Mouse (Mus musculus) kidney, adult 18-20 months (tissue): Measurements from ENCODE around the gene Nup210l.
A peak's percentile ranks its signal among the peaks of the same experiment; 100 is the strongest.
"Not testable (repeated sequence)": the region's sequence is repeated elsewhere in the genome, so short reads cannot be mapped to it uniquely, and the experiment has no call there.

ENCODE experiments used
- DNase-seq: peaks from one replicate; pipeline ENCODE4 v3.0.0; 2021

Nup210l gene

GRCm38 (mm10) chr3:90231075-90231474, 127.1 kb downstream of the Nup210l start:
- no peak for DNase-seq

DNA sequence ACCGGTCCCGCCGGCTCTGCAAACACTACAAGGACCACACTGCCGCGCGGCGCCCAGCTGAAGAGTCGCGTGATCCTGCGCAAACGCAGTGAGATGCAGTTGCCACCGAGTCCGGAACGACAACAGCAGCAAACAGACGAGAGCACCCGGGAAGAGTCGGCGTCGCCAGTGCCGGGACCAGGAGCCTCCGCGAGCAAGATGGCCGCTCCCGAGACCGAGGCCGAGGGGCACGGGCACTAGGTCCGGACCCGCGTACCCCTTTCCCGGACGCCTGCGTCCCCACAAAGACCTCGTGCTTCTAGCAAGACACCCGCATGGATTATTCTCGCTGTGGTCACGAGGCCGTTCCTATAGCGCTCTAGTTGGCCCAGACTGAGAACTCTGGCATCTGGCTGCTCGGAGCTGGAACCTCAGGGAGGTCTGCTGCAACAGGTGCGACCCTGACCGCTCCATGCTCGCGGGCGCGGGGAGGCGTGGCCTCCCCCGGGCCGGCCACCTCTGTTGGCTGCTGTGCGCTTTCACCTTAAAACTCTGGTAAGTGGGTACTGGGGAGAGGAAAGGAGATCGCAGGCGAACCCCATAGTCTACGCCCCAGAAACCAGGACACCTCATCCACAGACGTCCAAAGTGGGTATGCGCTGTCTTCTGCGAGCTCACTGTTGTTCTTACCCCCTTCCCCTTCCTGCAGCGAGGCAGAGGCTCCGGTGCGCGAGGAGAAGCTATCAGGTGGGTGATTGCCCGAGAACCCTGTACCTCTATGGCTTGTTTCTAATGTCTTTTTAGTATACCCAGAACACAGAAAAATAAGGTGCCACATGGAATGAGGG, 127.8 kb downstream of the Nup210l start, which contains the start of gene Jtb:
Gene Jtb (plus strand): TSS at position 91 of the 827 bp plus-strand sequence.
- DNase-seq: peak; percentile 94

DNA sequence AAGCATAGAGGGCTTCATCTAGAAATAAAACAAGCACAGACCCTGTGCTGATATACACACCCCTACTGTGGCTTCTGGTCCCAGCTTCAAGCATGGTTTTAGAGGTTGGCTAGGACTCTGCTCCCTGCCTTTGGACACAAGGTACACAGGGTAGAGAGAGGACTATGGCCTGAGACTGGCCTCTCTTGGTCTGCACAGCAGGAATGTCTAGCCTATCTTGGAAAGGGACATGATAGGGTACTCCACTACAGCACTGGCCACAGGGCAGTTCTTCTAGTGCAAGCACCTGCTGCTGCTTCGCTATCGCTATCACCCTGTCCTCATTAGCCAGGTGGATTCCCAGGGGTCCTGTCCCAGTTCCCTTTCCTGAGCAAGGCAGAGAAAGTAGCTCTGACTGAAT, 137.3 kb downstream of the Nup210l start:
- DNase-seq: no peak

GRCm38 (mm10) chr3:90241669-90242358, 137.9 kb downstream of the Nup210l start:
- DNase-seq: no peak

DNA sequence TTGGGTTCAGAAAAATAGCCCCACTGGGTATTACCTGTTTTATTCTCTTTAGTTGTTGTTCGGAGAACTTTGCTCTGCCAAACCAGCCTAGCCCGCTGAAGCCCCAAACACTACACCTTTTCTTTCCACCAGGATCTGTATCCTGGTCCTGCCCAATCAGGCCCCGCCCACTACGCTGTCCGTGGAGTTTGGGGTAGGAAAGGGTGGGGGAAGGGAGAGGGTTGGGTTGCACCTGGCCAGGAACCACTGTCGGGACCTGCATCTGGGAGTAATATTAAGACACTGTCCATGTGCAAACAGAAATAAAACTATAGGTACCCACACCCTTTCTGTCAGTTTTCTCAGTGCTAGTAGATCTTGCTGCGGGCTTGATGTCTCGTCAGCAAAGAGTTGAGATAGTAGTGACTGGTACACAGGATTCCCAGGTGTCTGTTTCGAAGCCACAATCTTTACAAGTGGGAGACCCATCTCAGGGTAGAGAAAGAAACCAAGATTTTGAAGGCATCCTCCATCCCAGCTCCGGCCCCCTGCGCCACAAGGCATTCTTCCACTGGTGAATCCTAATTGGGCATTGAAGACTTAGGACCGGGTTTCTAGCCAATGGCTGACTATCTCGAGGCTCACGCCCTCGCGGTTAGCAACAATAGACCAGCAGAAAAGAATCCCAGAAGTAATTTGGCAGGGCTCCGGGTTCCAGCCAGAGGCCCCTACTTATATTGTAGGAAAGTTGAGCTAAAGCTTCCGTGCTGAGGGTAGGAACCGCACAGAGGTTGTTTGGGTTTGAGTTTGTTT, 139.2 kb downstream of the Nup210l start, which contains the start of gene Creb3l4:
Gene Creb3l4 (minus strand): TSS at position 529 of the 792 bp plus-strand sequence.
- peak; percentile 37 for DNase-seq

GRCm38 (mm10) chr3:90245406-90245805, 141.5 kb downstream of the Nup210l start:
- no peak for DNase-seq

GRCm38 (mm10) chr3:90247630-90247959, 143.7 kb downstream of the Nup210l start:
- DNase-seq: no peak

- peak; percentile 94 for DNase-seq
These were observed 144.2 kb downstream of the Nup210l start, which contains the start of gene Slc39a1 for GRCm38 (mm10) chr3:90247960-90248745. Slc39a1 (plus strand) TSS chr3:90248172.

GRCm38 (mm10) chr3:90248746-90249100, 144.8 kb downstream of the Nup210l start:
- no peak for DNase-seq

- no peak for DNase-seq
These were observed 146.9 kb downstream of the Nup210l start for GRCm38 (mm10) chr3:90250791-90251190.

- DNase-seq: not testable (repeated sequence)
These were observed 147.8 kb downstream of the Nup210l start for GRCm38 (mm10) chr3:90251731-90252226.

DNA sequence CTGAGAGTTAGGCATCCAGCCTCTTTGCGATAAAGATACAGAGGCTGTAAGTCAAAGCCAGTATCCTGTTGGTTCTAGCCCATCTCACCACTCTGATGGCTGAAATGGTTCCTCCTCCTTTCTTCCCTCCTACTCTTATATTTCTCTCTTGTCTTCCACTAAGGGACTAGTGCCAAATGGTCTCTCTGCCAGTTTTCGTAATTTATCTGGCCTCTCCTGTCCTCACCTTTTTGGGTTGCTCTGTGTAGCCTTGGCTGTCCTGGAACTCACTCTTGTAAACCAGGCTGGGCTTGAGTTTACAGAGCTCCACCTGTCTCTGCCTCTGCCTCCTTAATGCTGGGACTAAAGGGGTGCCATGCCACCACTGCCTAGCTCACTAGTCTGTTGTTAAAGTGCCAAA, 148.7 kb downstream of the Nup210l start:
- not testable (repeated sequence) for DNase-seq

- DNase-seq: not testable (repeated sequence)
These were observed 149.2 kb downstream of the Nup210l start for GRCm38 (mm10) chr3:90253174-90253573.

GRCm38 (mm10) chr3:90253653-90254418, 149.9 kb downstream of the Nup210l start, which contains the start of gene Crtc2:
Crtc2 (plus strand) TSS chr3:90254163.
- peak; percentile 94 for DNase-seq

DNA sequence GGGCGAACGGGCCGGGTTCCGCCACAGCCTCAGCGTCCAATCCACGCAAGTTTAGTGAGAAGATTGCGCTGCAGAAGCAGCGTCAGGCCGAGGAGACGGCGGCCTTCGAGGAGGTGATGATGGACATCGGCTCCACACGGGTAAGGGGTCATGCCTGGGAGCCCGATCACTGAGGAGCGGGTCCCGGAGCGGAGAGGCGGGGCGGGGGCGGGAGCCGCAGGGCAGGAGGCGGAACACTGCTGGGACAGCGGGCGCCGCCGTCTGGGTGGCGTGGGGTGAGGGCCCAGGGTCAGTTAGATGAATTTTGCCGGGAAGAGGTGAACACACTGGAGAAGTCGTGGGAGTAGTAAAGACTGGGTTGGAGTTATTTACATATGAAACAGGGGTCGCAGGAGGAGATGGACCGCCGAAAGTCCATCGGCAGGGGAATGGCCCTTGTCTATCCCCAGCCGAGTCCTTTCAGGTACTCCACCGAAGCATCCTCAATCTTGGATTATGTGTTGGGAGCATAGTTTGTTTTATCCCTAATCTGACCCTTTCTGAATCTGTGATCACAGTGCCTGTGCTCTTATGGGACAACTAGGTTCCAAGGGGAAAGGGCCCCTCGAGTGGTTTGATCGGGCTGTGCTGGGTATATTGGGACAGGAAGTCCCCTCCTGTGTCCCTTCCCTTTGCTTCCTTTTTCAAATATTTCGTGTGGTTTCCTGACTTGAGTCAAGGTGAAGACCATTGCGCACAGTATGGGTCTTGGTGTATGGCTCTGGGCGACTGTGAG, 150.7 kb downstream of the Nup210l start:
- DNase-seq: no peak

- no peak for DNase-seq
These were observed 151.2 kb downstream of the Nup210l start for GRCm38 (mm10) chr3:90255194-90255565.

GRCm38 (mm10) chr3:90255784-90256353, 151.9 kb downstream of the Nup210l start:
- no peak for DNase-seq

DNA sequence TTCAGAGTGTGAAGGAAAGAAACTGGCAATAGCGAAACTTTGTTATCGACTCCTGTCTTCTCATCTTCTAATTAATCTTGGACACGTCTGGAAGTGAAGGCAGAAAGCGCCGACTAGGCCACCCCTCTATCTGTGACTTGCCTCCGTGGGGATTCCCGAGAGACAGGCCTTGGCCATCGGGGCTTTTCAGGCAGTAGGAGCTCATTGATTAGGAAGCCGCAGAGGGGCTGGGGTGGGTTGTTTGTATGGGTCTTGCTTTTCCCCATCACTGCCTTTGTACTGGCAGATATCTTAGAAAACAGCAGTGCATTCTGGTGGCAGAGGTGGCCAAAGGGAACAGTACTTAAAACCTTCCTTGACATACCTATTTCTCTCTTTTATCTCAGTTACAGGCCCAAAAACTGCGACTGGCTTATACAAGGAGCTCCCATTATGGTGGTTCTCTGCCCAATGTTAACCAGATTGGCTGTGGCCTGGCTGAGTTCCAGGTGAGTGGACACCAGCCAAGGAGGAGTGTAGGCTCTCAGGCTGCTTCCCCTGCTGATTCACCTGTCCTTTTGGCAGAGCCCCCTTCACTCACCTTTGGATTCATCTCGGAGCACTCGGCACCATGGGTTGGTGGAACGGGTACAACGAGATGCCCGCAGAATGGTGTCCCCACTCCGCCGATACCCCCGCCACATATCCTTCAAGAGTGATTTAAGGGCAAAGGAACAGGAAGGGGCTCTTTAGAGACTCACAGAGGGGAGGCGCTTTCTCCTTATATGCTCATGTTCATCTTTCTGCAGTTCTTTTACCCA, 153.0 kb downstream of the Nup210l start:
- peak; percentile 67 for DNase-seq

- peak; percentile 35 for DNase-seq
These were observed 154.6 kb downstream of the Nup210l start for GRCm38 (mm10) chr3:90258521-90258920.
